Mouse (Mus musculus) CH12.LX (cell line): ENCODE results near the gene Stk39.

Source experiments
- CTCF ChIP-seq, 2 experiments: IDR thresholded peaks in 1 of 2; conservative IDR thresholded peaks in 1 of 2; 2 replicates each; pipeline ENCODE4 v1.5.1; 2011 to 2012; ENCODE audit warnings: low read depth in 2 of 2, low read length in 2 of 2, improper control_type of control experiment in 1 of 2, inconsistent platforms in 1 of 2, mild to moderate bottlenecking in 1 of 2, moderate library complexity in 1 of 2
- EP300 ChIP-seq: IDR thresholded peaks from 2 replicates; pipeline ENCODE4 v1.6.1; 2011; ENCODE audit warnings: low read length, improper control_type of control experiment
- HCFC1 ChIP-seq: IDR thresholded peaks from 2 replicates; pipeline ENCODE4 v1.6.1; 2012; ENCODE audit warnings: low read depth, mild to moderate bottlenecking, inconsistent platforms, low read length, improper control_type of control experiment
- JUND ChIP-seq: conservative IDR thresholded peaks from 2 replicates; pipeline ENCODE4 v1.6.1; 2011; ENCODE audit warnings: low read depth, low read length, improper control_type of control experiment
- MAFK ChIP-seq: IDR thresholded peaks from 2 replicates; pipeline ENCODE4 v1.6.1; 2011; ENCODE audit warnings: low read length, improper control_type of control experiment; ENCODE audit not compliant: insufficient replicate concordance
- MAZ ChIP-seq: IDR thresholded peaks from 2 replicates; pipeline ENCODE4 v1.6.1; 2012; ENCODE audit warnings: low read depth, mild to moderate bottlenecking, inconsistent platforms, low read length, improper control_type of control experiment, moderate library complexity
- MEF2A ChIP-seq: IDR thresholded peaks from 2 replicates; pipeline ENCODE4 v1.6.1; 2014; ENCODE audit warnings: low read depth, mild to moderate bottlenecking, inconsistent platforms, low read length, improper control_type of control experiment, borderline replicate concordance
- NELFE ChIP-seq: IDR thresholded peaks from 2 replicates; pipeline ENCODE4 v1.6.1; 2011; ENCODE audit warnings: low read depth, low read length, improper control_type of control experiment
- RAD21 ChIP-seq: IDR thresholded peaks from 2 replicates; pipeline ENCODE4 v1.6.1; 2011; ENCODE audit warnings: low read depth, mild to moderate bottlenecking, low read length, improper control_type of control experiment, moderate library complexity
- SMC3 ChIP-seq: IDR thresholded peaks from 2 replicates; pipeline ENCODE4 v1.6.1; 2011; ENCODE audit warnings: low read depth, low read length, improper control_type of control experiment
- TBP ChIP-seq: conservative IDR thresholded peaks from 2 replicates; pipeline ENCODE4 v1.6.1; 2011; ENCODE audit warnings: low read depth, low read length, improper control_type of control experiment
- USF1 ChIP-seq: IDR thresholded peaks from 2 replicates; pipeline ENCODE4 v1.6.1; 2014; ENCODE audit warnings: low read depth, mild to moderate bottlenecking, inconsistent platforms, low read length, improper control_type of control experiment
- ZMIZ1 ChIP-seq: IDR thresholded peaks from 2 replicates; pipeline ENCODE4 v1.6.1; 2012; ENCODE audit warnings: low read depth, mild to moderate bottlenecking, inconsistent platforms, low read length, improper control_type of control experiment

DNA sequence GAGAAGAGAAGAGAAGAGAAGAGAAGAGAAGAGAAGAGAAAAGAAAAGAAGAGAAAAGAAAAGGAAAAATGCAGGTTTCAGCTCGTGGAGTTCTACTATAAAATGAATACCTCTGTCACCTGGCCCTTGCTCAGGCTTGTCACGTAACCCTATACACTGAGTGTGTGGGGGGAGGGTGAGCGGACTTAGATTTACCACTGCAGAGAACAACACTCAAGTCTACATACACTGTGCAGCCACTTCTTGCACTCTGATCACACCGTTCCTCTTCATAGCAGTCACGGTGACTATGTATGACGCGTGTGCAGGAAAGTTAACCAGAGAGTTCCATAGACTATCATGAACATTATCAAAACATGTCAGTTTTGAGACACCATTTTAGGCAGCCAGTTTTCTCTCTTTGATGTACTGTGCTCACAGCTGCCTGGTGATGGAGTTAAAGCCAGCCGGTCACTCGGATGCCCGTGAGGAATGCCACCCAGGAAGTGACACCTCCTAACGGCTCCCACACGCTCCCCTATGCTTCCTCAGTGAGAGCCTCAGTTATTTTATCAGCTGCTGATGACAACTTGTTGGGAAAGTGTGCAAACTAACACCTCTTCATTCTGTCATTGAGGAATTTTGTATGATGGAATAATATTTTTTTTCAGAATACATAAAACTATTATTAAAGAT is 228.1 kb downstream of the Stk39 start:
- TF ChIP-seq CTCF (conservative IDR thresholded peaks at IDR 0.05 in 1 of 2, IDR thresholded peaks at IDR 0.05 in 1 of 2; ENCODE audit: low read depth in 2 of 2, low read length in 2 of 2) = no peak
- TF ChIP-seq USF1 = no peak
- no peak for TF ChIP-seq EP300
- no peak for TF ChIP-seq MEF2A
- no peak for TF ChIP-seq MAFK
- TF ChIP-seq RAD21 = no peak
- TF ChIP-seq ZMIZ1 = no peak
- no peak for TF ChIP-seq MAZ
- no peak for TF ChIP-seq JUND
- no peak for TF ChIP-seq TBP
- no peak for TF ChIP-seq HCFC1
- no peak for TF ChIP-seq SMC3
- no peak for TF ChIP-seq NELFE
